Mouse (Mus musculus) hindbrain, postnatal 0 days (tissue): ENCODE measurements around the gene B4galt1. TPM values are rescaled to one million over a fixed set of nuclear protein-coding genes. Genes with fewer than 3 reads are reported as not detected.

ENCODE experiments used
- ATAC-seq: fragments of 200-750 bp; cut with Nextera tagmentation; 2 replicates; pipeline ENCODE4 v1.8.0; 2017; ENCODE audit warnings: mild to moderate bottlenecking, moderate TSS enrichment, moderate library complexity
- DNase-seq: peaks from one replicate; pipeline ENCODE4 v3.0.0-alpha.2; 2015; ENCODE audit warnings: low spot score
- H3K27ac ChIP-seq: fragments of 300-500 bp; sonication (generic); 2 replicates; pipeline ENCODE4 v1.5.1; 2014; ENCODE audit warnings: mild to moderate bottlenecking
- H3K27me3 ChIP-seq: fragments of 300-500 bp; sonication (generic); 2 replicates; pipeline ENCODE4 v1.6.1; 2014; ENCODE audit warnings: low read length, mixed read lengths; ENCODE audit not compliant: insufficient read depth
- H3K36me3 ChIP-seq: fragments of 300-500 bp; sonication (generic); 2 replicates; pipeline ENCODE4 v1.6.1; 2014; ENCODE audit warnings: low read length, mixed read lengths; ENCODE audit not compliant: insufficient read depth
- H3K4me1 ChIP-seq: fragments of 300-500 bp; sonication (generic); 2 replicates; pipeline ENCODE4 v1.6.1; 2014; ENCODE audit warnings: antibody characterized with exemption, low read length, mixed read lengths; ENCODE audit not compliant: insufficient read depth
- H3K4me2 ChIP-seq: fragments of 300-500 bp; sonication (generic); 2 replicates; pipeline ENCODE4 v1.6.1; 2014; ENCODE audit warnings: low read depth, mild to moderate bottlenecking, low read length, moderate library complexity, mixed read lengths
- H3K4me3 ChIP-seq: fragments of 300-500 bp; sonication (generic); 2 replicates; pipeline ENCODE4 v1.5.1; 2014; ENCODE audit warnings: low read length
- H3K9ac ChIP-seq: fragments of 300-500 bp; sonication (generic); replicated peaks from 2 replicates; pipeline ENCODE4 v1.6.1; 2014; ENCODE audit warnings: mild to moderate bottlenecking, low read length, moderate library complexity, mixed read lengths
- H3K9me3 ChIP-seq: fragments of 300-500 bp; sonication (generic); 2 replicates; pipeline ENCODE4 v1.6.1; 2016; ENCODE audit warnings: low read length, mixed read lengths
- CTCF ChIP-seq: IDR thresholded peaks from 2 replicates; pipeline ENCODE4 v1.5.1; 2016; ENCODE audit warnings: antibody characterized with exemption, control low read depth, low read depth
- whole genome bisulfite sequencing: fragments of 180-500 bp; shearing (Covaris S2); extraction: QIAGEN DNeasy Blood & Tissue Kit; methylation state at CpG from one replicate; pipeline ENCODE4 v1.1.7; 2014; 5-methylcytosine and 5-hydroxymethylcytosine counted together
- polyA plus RNA-seq: library from polyadenylated mRNA; unstranded; fragments of >200 nt; fragmentation: Nextera tagmentation; extraction: Ambion mirVana; gene quantifications from 2 replicates; pipeline ENCODE4 v1.2.1, GENCODE M21; 2015
- total RNA-seq: library from RNA; depleted of rRNA; stranded (reverse); fragments of >200 nt; gene quantifications from 2 replicates; pipeline ENCODE4 v1.2.3, GENCODE M21; 2014

The B4galt1 gene
- total and polyA plus RNA-seq, 2 experiments from 2014 or later, result 7.6 to 14.5 TPM

GRCm38 (mm10) chr4:40781797-40782495, 71.9 kb downstream of the B4galt1 start:
- H3K4me1 ChIP-seq, result no peaks in the 10 kb centered on the region
- H3K27ac ChIP-seq, result no peak overlapping the region
- no peak for DNase-seq
- TF ChIP-seq CTCF, result no peak
- H3K27me3 ChIP-seq, result no peaks in the 10 kb centered on the region
- H3K9me3 ChIP-seq, result no peaks in the 10 kb centered on the region
- no peak overlapping the region for H3K9ac ChIP-seq
- ATAC-seq, result no peak
- WGBS, result 78% methylated on average over 8 of the region's 8 CpGs
- no peak overlapping the region for H3K4me3 ChIP-seq
- no peaks in the 10 kb centered on the region for H3K36me3 ChIP-seq
- no peak overlapping the region for H3K4me2 ChIP-seq

- H3K4me3 ChIP-seq, result no peak overlapping the region
- ATAC-seq (no peak), DNase-seq (no peak)
- no peaks in the 10 kb centered on the region for H3K27me3 ChIP-seq
- H3K9ac ChIP-seq, result no peak overlapping the region
- no peak overlapping the region for H3K27ac ChIP-seq
- no peak overlapping the region for H3K4me2 ChIP-seq
- no peak for TF ChIP-seq CTCF
- H3K9me3 ChIP-seq, result no peaks in the 10 kb centered on the region
- H3K4me1 ChIP-seq, result no peaks in the 10 kb centered on the region
- WGBS, result 34% methylated on average over 3 of the region's 3 CpGs
- H3K36me3 ChIP-seq, result no peaks in the 10 kb centered on the region
Measured at GRCm38 (mm10) chr4:40781143-40781542, 72.7 kb downstream of the B4galt1 start.

- TF ChIP-seq CTCF, result no peak
- no peak overlapping the region for H3K4me3 ChIP-seq
- H3K4me1 ChIP-seq, result no peaks in the 10 kb centered on the region
- DNase-seq, result no peak
- no peak for ATAC-seq
- no peak overlapping the region for H3K4me2 ChIP-seq
- H3K9ac ChIP-seq, result no peak overlapping the region
- 82% methylated on average over 6 of the region's 6 CpGs for WGBS
- no peaks in the 10 kb centered on the region for H3K36me3 ChIP-seq
- H3K9me3 ChIP-seq, result no peaks in the 10 kb centered on the region
- no peak overlapping the region for H3K27ac ChIP-seq
- no peaks in the 10 kb centered on the region for H3K27me3 ChIP-seq
Measured at GRCm38 (mm10) chr4:40778656-40779055, 75.1 kb downstream of the B4galt1 start.

- no peak for TF ChIP-seq CTCF
- H3K27ac ChIP-seq, result no peak overlapping the region
- no peak for DNase-seq
- H3K4me2 ChIP-seq, result no peak overlapping the region
- 32% methylated on average over 2 of the region's 2 CpGs for WGBS
- ATAC-seq, result no peak
- no peaks in the 10 kb centered on the region for H3K36me3 ChIP-seq
- no peak overlapping the region for H3K9ac ChIP-seq
- H3K27me3 ChIP-seq, result no peaks in the 10 kb centered on the region
- H3K4me1 ChIP-seq, result no peaks in the 10 kb centered on the region
- no peaks in the 10 kb centered on the region for H3K9me3 ChIP-seq
- no peak overlapping the region for H3K4me3 ChIP-seq
Measured at GRCm38 (mm10) chr4:40777116-40777515, 76.7 kb downstream of the B4galt1 start.

GRCm38 (mm10) chr4:40776416-40776815, 77.4 kb downstream of the B4galt1 start:
- H3K4me1 ChIP-seq, result no peaks in the 10 kb centered on the region
- TF ChIP-seq CTCF, result no peak
- H3K9ac ChIP-seq, result no peak overlapping the region
- WGBS, result 75% methylated on average over 4 of the region's 4 CpGs
- DNase-seq (no peak), ATAC-seq (no peak)
- no peak overlapping the region for H3K4me2 ChIP-seq
- H3K9me3 ChIP-seq, result no peaks in the 10 kb centered on the region
- no peak overlapping the region for H3K27ac ChIP-seq
- no peaks in the 10 kb centered on the region for H3K27me3 ChIP-seq
- H3K36me3 ChIP-seq, result no peaks in the 10 kb centered on the region
- no peak overlapping the region for H3K4me3 ChIP-seq

GRCm38 (mm10) chr4:40774279-40775259, 79.2 kb downstream of the B4galt1 start:
- no peak overlapping the region for H3K4me3 ChIP-seq
- H3K27ac ChIP-seq, result no peak overlapping the region
- DNase-seq (peak; percentile 85), ATAC-seq (peak; percentile 61)
- no peak overlapping the region for H3K9ac ChIP-seq
- H3K4me2 ChIP-seq, result peak overlapping the region; percentile 29
- no peaks in the 10 kb centered on the region for H3K27me3 ChIP-seq
- WGBS, result 26% methylated on average over 12 of the region's 12 CpGs
- no peaks in the 10 kb centered on the region for H3K9me3 ChIP-seq
- H3K4me1 ChIP-seq, result no peaks in the 10 kb centered on the region
- no peaks in the 10 kb centered on the region for H3K36me3 ChIP-seq
- peak; percentile 96 for TF ChIP-seq CTCF
